Mouse (Mus musculus) myocyte (in vitro differentiated cells): ENCODE data around the gene Trim24. TPM values are rescaled to one million over a fixed set of nuclear protein-coding genes. Genes with fewer than 3 reads are reported as not detected.

Source experiments
- H3K27me3 ChIP-seq: one replicate; pipeline ENCODE4 v1.6.1; 2011; ENCODE audit not compliant: control insufficient read depth, insufficient read depth, insufficient read length
- H3K36me3 ChIP-seq: one replicate; pipeline ENCODE4 v1.6.1; 2011; ENCODE audit not compliant: control insufficient read depth, insufficient read depth
- H3K4me2 ChIP-seq: one replicate; pipeline ENCODE4 v1.6.1; 2011; ENCODE audit warnings: low read depth, control low read depth
- H3K4me3 ChIP-seq: one replicate; pipeline ENCODE4 v1.5.1; 2011; ENCODE audit warnings: mild to moderate bottlenecking, control low read depth, moderate library complexity
- H3K79me2 ChIP-seq: one replicate; pipeline ENCODE4 v1.6.1; 2011; ENCODE audit not compliant: control insufficient read depth, insufficient read depth
- H3ac ChIP-seq: one replicate; pipeline ENCODE4 v1.6.1; 2011; ENCODE audit not compliant: control insufficient read depth, insufficient read length
- CEBPB ChIP-seq: IDR thresholded peaks from 2 replicates; pipeline ENCODE4 v1.6.1; 2011; ENCODE audit warnings: mild to moderate bottlenecking, moderate library complexity; ENCODE audit not compliant: poor library complexity, insufficient read depth, severe bottlenecking
- E2F4 ChIP-seq: IDR thresholded peaks from one replicate; pipeline ENCODE4 v1.6.1; 2011; ENCODE audit warnings: mild to moderate bottlenecking, control low read depth, moderate library complexity; ENCODE audit not compliant: insufficient read depth
- MAX ChIP-seq: IDR thresholded peaks from one replicate; pipeline ENCODE4 v1.6.1; 2011; ENCODE audit warnings: low read depth, mild to moderate bottlenecking, control low read depth
- MYOD1 ChIP-seq, 3 experiments: IDR thresholded peaks; one replicate each; pipeline ENCODE4 v1.6.1; 2011; ENCODE audit warnings: control low read depth in 2 of 3, low read depth in 2 of 3, mild to moderate bottlenecking in 2 of 3, moderate library complexity in 1 of 3; ENCODE audit not compliant: insufficient read length in 2 of 3, control insufficient read depth in 1 of 3
- MYOG ChIP-seq, 3 experiments: IDR thresholded peaks; one replicate each; pipeline ENCODE4 v1.6.1; 2011; ENCODE audit warnings: control low read depth in 2 of 3, low read depth in 2 of 3, mild to moderate bottlenecking in 2 of 3; ENCODE audit not compliant: insufficient read length in 2 of 3, control insufficient read depth in 1 of 3, insufficient read depth in 1 of 3
- POLR2A ChIP-seq: IDR thresholded peaks from one replicate; pipeline ENCODE4 v1.6.1; 2011; ENCODE audit warnings: low read depth, mild to moderate bottlenecking, control low read depth, moderate library complexity; ENCODE audit not compliant: insufficient read length
- POLR2AphosphoS2 ChIP-seq: IDR thresholded peaks from one replicate; pipeline ENCODE4 v1.6.1; 2011; ENCODE audit warnings: low read depth, control low read depth; ENCODE audit not compliant: insufficient read length
- REST ChIP-seq: IDR thresholded peaks from one replicate; pipeline ENCODE4 v1.6.1; 2011; ENCODE audit warnings: mild to moderate bottlenecking, control low read depth, moderate library complexity; ENCODE audit not compliant: insufficient read depth, insufficient read length
- SRF ChIP-seq: IDR thresholded peaks from one replicate; pipeline ENCODE4 v1.6.1; 2011; ENCODE audit warnings: low read depth; ENCODE audit not compliant: control insufficient read depth, insufficient read length
- TCF12 ChIP-seq: IDR thresholded peaks from one replicate; pipeline ENCODE4 v1.6.1; 2011; ENCODE audit warnings: mild to moderate bottlenecking, control low read depth; ENCODE audit not compliant: poor library complexity, insufficient read depth, severe bottlenecking
- TCF3 ChIP-seq: IDR thresholded peaks from one replicate; pipeline ENCODE4 v1.6.1; 2011; ENCODE audit warnings: low read depth, control low read depth; ENCODE audit not compliant: insufficient read length
- USF1 ChIP-seq: IDR thresholded peaks from one replicate; pipeline ENCODE4 v1.6.1; 2011; ENCODE audit warnings: low read depth, mild to moderate bottlenecking, control low read depth, moderate library complexity
- polyA plus RNA-seq: library from polyadenylated mRNA; unstranded; fragments of >200 nt; fragmentation: generic; extraction: Trizol; gene quantifications from one replicate; pipeline ENCODE4 v1.2.1, GENCODE M21; 2012; ENCODE audit warnings: missing spikeins

Gene Trim24
- polyA plus RNA-seq, 1 experiment = 9.3 TPM

DNA sequence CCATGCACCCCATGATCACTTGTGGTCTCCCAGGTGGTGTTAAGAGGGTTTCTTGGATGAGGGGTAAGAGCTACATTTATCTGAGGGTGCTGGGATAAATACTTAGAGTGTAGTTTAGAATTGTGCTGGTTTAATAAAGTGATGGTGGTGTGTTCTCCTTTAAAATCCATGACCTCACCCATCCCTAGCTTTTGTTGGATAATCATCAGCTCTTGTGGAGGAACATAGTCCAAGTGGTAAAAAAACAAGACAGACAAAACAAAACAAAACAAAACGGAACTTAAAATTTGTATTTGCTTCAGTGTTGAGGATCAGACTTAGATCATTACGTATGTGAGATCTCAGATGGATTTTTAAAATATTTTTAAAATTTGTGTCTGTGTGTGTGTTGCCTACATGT is 31.2 kb downstream of the Trim24 start:
- H3K27me3 ChIP-seq = no peaks in the 10 kb centered on the region
- no peak overlapping the region for H3K4me3 ChIP-seq
- no peak overlapping the region for H3ac ChIP-seq
- H3K4me2 ChIP-seq = no peak overlapping the region
- H3K79me2 ChIP-seq = peaks cover 54% of the 10 kb centered on the region
- peaks cover 9% of the 10 kb centered on the region for H3K36me3 ChIP-seq
- TF ChIP-seq TCF12 (no peak), USF1 (no peak), SRF (no peak), MAX (no peak), TCF3 (no peak), POLR2A (no peak), REST (no peak), MYOD1 (IDR thresholded peaks at IDR 0.05; ENCODE audit: control insufficient read depth in 1 of 3, insufficient read length in 2 of 3, low read depth in 2 of 3) (no peak), E2F4 (no peak), POLR2AphosphoS2 (no peak), CEBPB (no peak), MYOG (IDR thresholded peaks at IDR 0.05; ENCODE audit: control insufficient read depth in 1 of 3, insufficient read depth in 1 of 3, insufficient read length in 2 of 3, low read depth in 2 of 3) (no peak)

DNA sequence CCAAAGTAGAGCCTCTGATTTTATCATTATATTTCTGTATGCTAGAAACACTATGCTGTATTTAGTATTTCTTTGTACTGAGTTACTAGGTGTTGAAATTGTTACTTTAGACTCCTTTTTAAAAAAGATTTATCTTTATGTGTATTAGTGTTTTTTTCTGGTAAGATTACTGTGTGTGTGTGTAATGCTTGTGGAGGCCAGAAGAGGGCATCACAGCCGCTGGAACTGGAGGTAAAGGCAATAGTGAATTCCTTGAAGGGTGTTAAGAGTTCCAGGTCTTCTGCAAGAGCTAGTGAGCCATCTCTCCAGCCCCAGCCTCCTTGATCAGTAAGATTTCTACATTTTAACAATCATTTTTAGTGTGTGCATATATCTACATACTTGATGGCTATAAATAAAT is 33.2 kb downstream of the Trim24 start:
- peaks cover 36% of the 10 kb centered on the region for H3K79me2 ChIP-seq
- H3K4me2 ChIP-seq = no peak overlapping the region
- H3ac ChIP-seq = no peak overlapping the region
- H3K27me3 ChIP-seq = no peaks in the 10 kb centered on the region
- H3K4me3 ChIP-seq = no peak overlapping the region
- TF ChIP-seq TCF3 (no peak), REST (no peak), TCF12 (no peak), SRF (no peak), POLR2A (no peak), MYOG (IDR thresholded peaks at IDR 0.05; ENCODE audit: control insufficient read depth in 1 of 3, insufficient read depth in 1 of 3, insufficient read length in 2 of 3, low read depth in 2 of 3) (no peak), MAX (no peak), POLR2AphosphoS2 (no peak), E2F4 (no peak), CEBPB (no peak), USF1 (no peak), MYOD1 (IDR thresholded peaks at IDR 0.05; ENCODE audit: control insufficient read depth in 1 of 3, insufficient read length in 2 of 3, low read depth in 2 of 3) (no peak)
- peaks cover 13% of the 10 kb centered on the region for H3K36me3 ChIP-seq

DNA sequence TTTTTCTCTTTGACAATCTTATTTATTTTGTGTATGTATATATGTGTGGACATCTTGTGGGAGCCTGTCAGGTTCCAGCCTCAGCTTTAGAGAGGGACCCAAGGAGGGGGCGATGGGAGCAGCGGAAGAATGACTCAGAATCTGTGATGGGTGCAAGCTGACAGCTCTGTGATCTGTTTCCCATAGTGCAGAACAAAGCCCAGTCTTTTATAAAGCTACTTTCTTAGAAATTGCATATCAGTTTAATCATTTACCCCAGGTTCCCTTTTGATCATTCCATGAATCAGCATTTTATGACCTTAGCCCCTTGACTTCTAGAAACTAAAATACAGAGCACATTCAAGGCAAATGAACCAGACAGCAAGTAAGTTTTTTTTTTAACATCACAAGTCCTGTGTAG is 42.9 kb downstream of the Trim24 start:
- TF ChIP-seq CEBPB (no peak), E2F4 (no peak), REST (no peak), MAX (no peak)
- Histone ChIP-seq H3K36me3 (peaks cover 20% of the 10 kb centered on the region), H3K27me3 (no peaks in the 10 kb centered on the region), H3ac (no peak overlapping the region), H3K4me3 (no peak overlapping the region), H3K4me2 (no peak overlapping the region), H3K79me2 (no peaks in the 10 kb centered on the region)

DNA sequence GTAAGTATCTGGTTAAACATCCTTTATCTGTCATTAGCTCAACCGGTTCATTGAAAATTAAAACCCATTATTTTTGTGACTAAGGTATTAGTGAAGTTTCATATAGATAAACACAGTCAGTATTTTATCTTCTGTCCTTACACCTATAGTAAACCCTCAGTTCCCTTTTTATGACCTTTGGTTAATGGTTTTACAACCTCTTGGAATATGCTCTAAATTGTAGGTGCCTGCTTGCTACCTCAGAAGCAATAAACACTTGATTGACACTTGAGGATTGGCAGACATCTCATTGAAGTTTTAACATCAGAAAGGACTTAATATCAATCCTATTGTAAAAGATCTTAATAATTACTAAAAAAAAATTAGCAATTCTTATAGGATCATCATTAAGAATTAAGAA is 54.5 kb downstream of the Trim24 start:
- no peak overlapping the region for H3K4me2 ChIP-seq
- no peaks in the 10 kb centered on the region for H3K27me3 ChIP-seq

DNA sequence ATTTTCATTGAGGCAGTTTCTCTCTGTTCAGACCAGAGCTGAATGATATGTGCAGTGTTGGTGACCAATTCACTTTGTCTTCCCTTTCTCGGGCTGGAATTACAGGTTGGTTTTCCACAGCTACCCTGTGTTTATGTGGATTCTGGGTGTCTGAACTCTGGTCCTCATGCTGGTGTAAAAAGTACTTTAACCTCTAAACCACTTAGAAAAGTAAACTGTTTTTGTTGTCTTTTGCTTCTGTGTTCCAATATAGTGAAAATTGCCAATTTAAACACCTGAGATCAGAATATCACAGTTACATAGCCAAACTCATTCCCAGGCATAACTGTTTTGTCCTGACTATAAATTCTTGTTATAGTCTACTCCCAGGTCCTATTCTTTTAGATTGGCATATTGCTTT is 56.1 kb downstream of the Trim24 start:
- Histone ChIP-seq H3K79me2 (no peaks in the 10 kb centered on the region), H3K36me3 (peaks cover 9% of the 10 kb centered on the region), H3ac (no peak overlapping the region), H3K4me2 (no peak overlapping the region), H3K27me3 (no peaks in the 10 kb centered on the region), H3K4me3 (no peak overlapping the region)
- no peak for TF ChIP-seq MAX

More for the DNA sequence above, 54.5 kb downstream of the Trim24 start:
- Histone ChIP-seq H3K4me3 (no peak overlapping the region), H3K79me2 (no peaks in the 10 kb centered on the region), H3ac (no peak overlapping the region), H3K36me3 (peaks cover 3% of the 10 kb centered on the region)
- no peak for TF ChIP-seq E2F4

DNA sequence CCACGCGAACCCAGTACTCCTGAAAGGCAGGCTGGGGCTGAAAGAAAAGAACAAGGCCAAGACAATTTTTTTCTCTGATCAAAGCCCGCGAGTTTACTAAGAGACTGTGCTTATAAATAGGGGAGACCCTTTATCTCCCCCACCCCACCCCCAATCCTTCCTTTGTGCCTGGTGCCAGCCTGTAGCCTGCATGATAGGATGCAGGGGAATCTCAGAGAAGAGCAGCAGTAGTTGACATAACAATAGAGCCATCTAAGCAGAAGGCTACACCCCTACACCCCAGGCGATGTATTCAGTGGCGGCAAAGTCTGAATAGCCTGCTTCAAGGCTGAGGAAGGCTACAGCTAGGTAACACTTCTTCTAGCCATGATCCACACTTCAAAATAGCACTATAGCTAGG is 65.9 kb downstream of the Trim24 start:
- H3K4me3 ChIP-seq = no peak overlapping the region
- H3ac ChIP-seq = no peak overlapping the region
- TF ChIP-seq E2F4 (no peak), SRF (no peak), POLR2AphosphoS2 (no peak), MYOG (IDR thresholded peaks at IDR 0.05; ENCODE audit: control insufficient read depth in 1 of 3, insufficient read depth in 1 of 3, insufficient read length in 2 of 3, low read depth in 2 of 3) (no peak), TCF12 (no peak), TCF3 (no peak), MYOD1 (IDR thresholded peaks at IDR 0.05; ENCODE audit: control insufficient read depth in 1 of 3, insufficient read length in 2 of 3, low read depth in 2 of 3) (no peak), USF1 (no peak), MAX (no peak), REST (no peak), POLR2A (no peak), CEBPB (no peak)
- H3K79me2 ChIP-seq = no peaks in the 10 kb centered on the region
- no peaks in the 10 kb centered on the region for H3K27me3 ChIP-seq
- no peaks in the 10 kb centered on the region for H3K36me3 ChIP-seq
- no peak overlapping the region for H3K4me2 ChIP-seq
